Mouse (Mus musculus) neural tube, embryonic 15.5 days (tissue): ENCODE measurements around the gene Pkhd1. TPM values are rescaled to one million over a fixed set of nuclear protein-coding genes. Genes with fewer than 3 reads are reported as not detected.

Source experiments
- ATAC-seq: fragments of 200-750 bp; cut with Nextera tagmentation; 2 replicates; pipeline ENCODE4 v1.8.0; 2017; ENCODE audit warnings: mild to moderate bottlenecking, moderate TSS enrichment, moderate library complexity; ENCODE audit not compliant: low FRiP score
- H3K27ac ChIP-seq: fragments of 300-500 bp; sonication (generic); replicated peaks from 2 replicates; pipeline ENCODE4 v1.5.1; 2015; ENCODE audit warnings: mild to moderate bottlenecking, inconsistent platforms
- H3K27me3 ChIP-seq: fragments of 300-500 bp; sonication (generic); replicated peaks from 2 replicates; pipeline ENCODE4 v1.6.1; 2015; ENCODE audit warnings: inconsistent platforms
- H3K36me3 ChIP-seq: fragments of 300-500 bp; sonication (generic); 2 replicates; pipeline ENCODE4 v1.6.1; 2015; ENCODE audit warnings: inconsistent platforms
- H3K4me1 ChIP-seq: fragments of 300-500 bp; sonication (generic); 2 replicates; pipeline ENCODE4 v1.6.1; 2015; ENCODE audit warnings: inconsistent platforms
- H3K4me2 ChIP-seq: fragments of 300-500 bp; sonication (generic); 2 replicates; pipeline ENCODE4 v1.6.1; 2015; ENCODE audit warnings: inconsistent platforms, mild to moderate bottlenecking, moderate library complexity
- H3K4me3 ChIP-seq: fragments of 300-500 bp; sonication (generic); replicated peaks from 2 replicates; pipeline ENCODE4 v1.5.1; 2015; ENCODE audit warnings: mild to moderate bottlenecking, inconsistent platforms
- H3K9ac ChIP-seq: fragments of 300-500 bp; sonication (generic); replicated peaks from 2 replicates; pipeline ENCODE4 v1.6.1; 2015; ENCODE audit warnings: mild to moderate bottlenecking, inconsistent platforms
- H3K9me3 ChIP-seq: fragments of 300-500 bp; sonication (generic); replicated peaks from 2 replicates; pipeline ENCODE4 v1.6.1; 2016; ENCODE audit warnings: inconsistent platforms
- WGBS: fragments of 180-500 bp; shearing (Covaris S2); methylation state at CpG from one replicate; pipeline ENCODE4 v1.1.7; 2015; ENCODE audit warnings: mixed read lengths; 5-methylcytosine and 5-hydroxymethylcytosine counted together
- polyA plus RNA-seq: library from polyadenylated mRNA; unstranded; fragments of >200 nt; fragmentation: Nextera tagmentation; extraction: Ambion mirVana; gene quantifications from 2 replicates; pipeline ENCODE4 v1.2.1, GENCODE M21; 2015

Pkhd1 gene
- polyA plus RNA-seq, 1 experiment from 2014 or later: 0.03 TPM

DNA sequence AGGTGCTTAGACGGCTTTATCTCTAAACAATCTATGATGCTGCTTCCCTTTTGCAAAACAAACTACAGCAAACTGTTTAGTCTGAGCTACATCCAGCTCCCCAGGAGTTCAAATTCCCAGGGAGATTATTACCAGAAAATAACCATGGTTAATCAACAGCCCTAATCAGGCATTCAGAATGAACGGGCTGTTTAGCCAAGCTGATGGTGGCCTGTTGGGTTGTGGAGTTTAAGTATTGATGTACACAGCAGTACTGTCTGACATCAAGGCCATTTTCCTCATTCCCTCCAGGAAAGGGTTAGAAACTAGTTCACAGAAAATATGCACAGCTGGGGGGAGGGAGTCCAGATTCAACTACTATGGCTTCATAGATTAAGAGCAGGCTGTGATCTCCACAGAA lies 12.4 kb downstream of the Pkhd1 start:
- H3K36me3 ChIP-seq: no peaks in the 10 kb centered on the region
- WGBS: 41% methylated on average over 2 of the region's 2 CpGs
- H3K4me3 ChIP-seq: no peak overlapping the region
- no peaks in the 10 kb centered on the region for H3K9me3 ChIP-seq
- H3K4me1 ChIP-seq: no peaks in the 10 kb centered on the region
- no peaks in the 10 kb centered on the region for H3K27me3 ChIP-seq
- no peak overlapping the region for H3K9ac ChIP-seq
- ATAC-seq: peak; percentile 38; the same call in 1 of the 2 replicates
- H3K4me2 ChIP-seq: no peak overlapping the region
- H3K27ac ChIP-seq: no peak overlapping the region

- H3K9ac ChIP-seq: no peak overlapping the region
- ATAC-seq: peak; percentile 81
- H3K36me3 ChIP-seq: no peaks in the 10 kb centered on the region
- no peak overlapping the region for H3K4me2 ChIP-seq
- no peaks in the 10 kb centered on the region for H3K27me3 ChIP-seq
- peaks cover 6% of the 10 kb centered on the region; the same call in 1 of the 2 replicates for H3K4me1 ChIP-seq
- no peaks in the 10 kb centered on the region for H3K9me3 ChIP-seq
- WGBS: 49% methylated on average over 5 of the region's 5 CpGs
- no peak overlapping the region for H3K27ac ChIP-seq
- no peak overlapping the region for H3K4me3 ChIP-seq
Observed at GRCm38 (mm10) chr1:20590488-20590887, 27.4 kb downstream of the Pkhd1 start.

DNA sequence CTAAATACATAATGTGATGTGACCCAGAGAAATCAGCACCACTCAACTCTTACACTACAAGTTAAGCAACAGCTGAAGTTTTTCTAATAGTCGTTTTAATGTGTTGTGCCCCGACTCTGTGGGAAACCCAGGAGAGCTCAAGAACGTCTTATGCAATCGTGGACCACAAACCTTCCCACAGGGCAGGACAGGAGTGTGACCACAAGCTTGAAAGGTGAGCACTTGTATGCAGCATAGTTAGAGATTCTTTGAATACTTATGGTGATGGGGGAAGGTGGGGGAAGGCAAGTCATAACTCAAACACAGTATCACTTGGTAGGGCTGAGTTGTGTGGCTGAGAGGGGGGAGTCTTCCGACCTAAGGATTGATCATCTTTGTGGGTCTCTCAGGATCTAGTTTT lies 46.4 kb downstream of the Pkhd1 start:
- WGBS: 87% methylated on average over 5 of the region's 5 CpGs
- Histone ChIP-seq H3K4me3 (no peak overlapping the region), H3K27me3 (no peaks in the 10 kb centered on the region), H3K9ac (no peak overlapping the region), H3K36me3 (no peaks in the 10 kb centered on the region), H3K27ac (no peak overlapping the region), H3K4me2 (no peak overlapping the region), H3K4me1 (no peaks in the 10 kb centered on the region), H3K9me3 (no peaks in the 10 kb centered on the region)
- no peak for ATAC-seq

- Histone ChIP-seq H3K4me1 (no peaks in the 10 kb centered on the region), H3K4me2 (no peak overlapping the region), H3K27ac (no peak overlapping the region), H3K36me3 (no peaks in the 10 kb centered on the region), H3K4me3 (no peak overlapping the region), H3K9me3 (no peaks in the 10 kb centered on the region), H3K9ac (no peak overlapping the region), H3K27me3 (no peaks in the 10 kb centered on the region)
- ATAC-seq: no peak
- WGBS: 58% methylated on average over 3 of the region's 3 CpGs
Observed at GRCm38 (mm10) chr1:20569430-20569829, 48.4 kb downstream of the Pkhd1 start.

- WGBS: 97% methylated on average over 6 of the region's 6 CpGs
- H3K4me1 ChIP-seq: no peaks in the 10 kb centered on the region
- H3K9ac ChIP-seq: no peak overlapping the region
- no peaks in the 10 kb centered on the region for H3K27me3 ChIP-seq
- no peak for ATAC-seq
- H3K27ac ChIP-seq: no peak overlapping the region
- H3K36me3 ChIP-seq: no peaks in the 10 kb centered on the region
- no peaks in the 10 kb centered on the region for H3K9me3 ChIP-seq
- no peak overlapping the region for H3K4me3 ChIP-seq
- H3K4me2 ChIP-seq: no peak overlapping the region
Observed at GRCm38 (mm10) chr1:20558443-20558842, 59.4 kb downstream of the Pkhd1 start.

- no peak overlapping the region for H3K4me3 ChIP-seq
- no peaks in the 10 kb centered on the region for H3K27me3 ChIP-seq
- no peak overlapping the region for H3K4me2 ChIP-seq
- no peaks in the 10 kb centered on the region for H3K36me3 ChIP-seq
- no peak overlapping the region for H3K27ac ChIP-seq
- no peak for ATAC-seq
- H3K4me1 ChIP-seq: no peaks in the 10 kb centered on the region
- H3K9me3 ChIP-seq: no peaks in the 10 kb centered on the region
- WGBS: 41% methylated on average over 6 of the region's 6 CpGs
- H3K9ac ChIP-seq: no peak overlapping the region
Observed at GRCm38 (mm10) chr1:20554398-20554797, 63.5 kb downstream of the Pkhd1 start.

- WGBS: 78% methylated on average over 4 of the region's 4 CpGs
- H3K36me3 ChIP-seq: no peaks in the 10 kb centered on the region
- H3K4me1 ChIP-seq: no peaks in the 10 kb centered on the region
- H3K9ac ChIP-seq: no peak overlapping the region
- H3K4me3 ChIP-seq: no peak overlapping the region
- H3K4me2 ChIP-seq: no peak overlapping the region
- H3K27me3 ChIP-seq: no peaks in the 10 kb centered on the region
- no peak overlapping the region for H3K27ac ChIP-seq
- no peak for ATAC-seq
- H3K9me3 ChIP-seq: no peaks in the 10 kb centered on the region
Observed at GRCm38 (mm10) chr1:20551334-20551733, 66.5 kb downstream of the Pkhd1 start.

GRCm38 (mm10) chr1:20544526-20544925 lies 73.3 kb downstream of the Pkhd1 start:
- Histone ChIP-seq H3K4me1 (no peaks in the 10 kb centered on the region), H3K27me3 (no peaks in the 10 kb centered on the region), H3K27ac (no peak overlapping the region), H3K4me2 (no peak overlapping the region), H3K9me3 (no peaks in the 10 kb centered on the region), H3K36me3 (no peaks in the 10 kb centered on the region), H3K9ac (no peak overlapping the region), H3K4me3 (no peak overlapping the region)
- 73% methylated on average over 4 of the region's 4 CpGs for WGBS
- no peak for ATAC-seq

DNA sequence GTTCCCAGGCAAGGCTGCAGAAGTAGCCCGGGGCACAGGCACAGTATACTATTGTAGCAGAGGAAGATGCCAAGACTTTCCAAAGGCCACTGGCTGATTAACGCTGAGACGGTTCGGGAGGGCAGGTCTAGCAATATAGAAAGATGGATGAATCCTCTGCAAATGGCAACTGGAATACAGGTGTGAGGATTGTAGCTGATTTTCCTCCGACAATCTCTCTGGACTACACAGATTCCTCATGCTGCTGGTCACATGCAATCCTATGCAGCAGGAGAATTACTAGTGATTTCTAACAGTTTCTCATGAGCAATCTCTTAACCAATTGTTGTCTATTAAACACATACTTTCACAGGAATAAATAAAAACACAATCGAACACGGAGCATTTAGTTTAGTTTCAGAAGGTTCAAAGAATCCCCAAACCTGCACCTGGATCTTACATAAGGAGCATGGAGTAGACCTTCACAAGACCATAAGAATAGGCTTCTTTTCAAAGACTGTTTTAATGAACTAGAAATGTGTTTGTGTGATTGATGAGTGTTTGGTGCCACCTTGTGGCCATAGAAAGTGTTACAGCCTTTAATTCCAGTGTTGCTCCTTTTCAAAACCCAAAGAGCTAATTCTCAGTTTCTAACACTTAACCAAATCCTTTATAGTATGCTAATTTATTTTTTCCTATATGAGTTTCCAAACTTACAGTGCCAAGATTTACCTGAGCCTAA lies 104.3 kb downstream of the Pkhd1 start:
- Histone ChIP-seq H3K4me1 (no peaks in the 10 kb centered on the region), H3K9me3 (no peaks in the 10 kb centered on the region), H3K4me2 (no peak overlapping the region), H3K36me3 (no peaks in the 10 kb centered on the region), H3K4me3 (no peak overlapping the region), H3K27ac (no peak overlapping the region), H3K27me3 (no peaks in the 10 kb centered on the region), H3K9ac (no peak overlapping the region)
- WGBS: 72% methylated on average over 7 of the region's 7 CpGs
- ATAC-seq: peak; percentile 63; the same call in 1 of the 2 replicates

DNA sequence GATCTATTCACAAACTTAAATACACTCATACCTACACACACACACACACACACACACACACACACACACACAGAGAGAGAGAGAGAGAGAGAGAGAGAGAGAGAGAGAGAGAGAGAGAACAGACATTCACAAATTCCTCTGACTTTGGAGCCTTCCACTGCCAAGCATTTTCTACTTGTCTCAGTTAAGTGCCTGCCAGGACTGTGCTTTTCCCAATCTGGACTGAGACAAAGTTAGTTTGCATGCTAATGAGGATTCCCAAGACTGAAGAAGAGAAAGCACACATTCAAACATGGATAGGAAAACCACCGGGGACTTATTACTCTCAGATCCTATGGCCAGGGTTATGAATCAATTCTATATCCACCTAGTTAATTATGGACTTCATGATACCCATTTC lies 118.9 kb downstream of the Pkhd1 start:
- Histone ChIP-seq H3K4me1 (0 out of 2 replicates have a peak, but pooled peaks cover 4% of the 10 kb centered on the region), H3K4me3 (no peak overlapping the region), H3K9ac (no peak overlapping the region), H3K4me2 (no peak overlapping the region), H3K27ac (no peak overlapping the region), H3K9me3 (no peaks in the 10 kb centered on the region), H3K36me3 (no peaks in the 10 kb centered on the region), H3K27me3 (no peaks in the 10 kb centered on the region)
- no peak for ATAC-seq
- 54% methylated on average over 1 of the region's 1 CpGs for WGBS

- ATAC-seq: no peak
- H3K9ac ChIP-seq: no peak overlapping the region
- no peak overlapping the region for H3K4me2 ChIP-seq
- 98% methylated on average over 9 of the region's 10 CpGs for WGBS
- H3K9me3 ChIP-seq: no peaks in the 10 kb centered on the region
- H3K27me3 ChIP-seq: no peaks in the 10 kb centered on the region
- no peaks in the 10 kb centered on the region for H3K4me1 ChIP-seq
- no peak overlapping the region for H3K27ac ChIP-seq
- no peaks in the 10 kb centered on the region for H3K36me3 ChIP-seq
- H3K4me3 ChIP-seq: no peak overlapping the region
Observed at GRCm38 (mm10) chr1:20486087-20486486, 131.8 kb downstream of the Pkhd1 start.

DNA sequence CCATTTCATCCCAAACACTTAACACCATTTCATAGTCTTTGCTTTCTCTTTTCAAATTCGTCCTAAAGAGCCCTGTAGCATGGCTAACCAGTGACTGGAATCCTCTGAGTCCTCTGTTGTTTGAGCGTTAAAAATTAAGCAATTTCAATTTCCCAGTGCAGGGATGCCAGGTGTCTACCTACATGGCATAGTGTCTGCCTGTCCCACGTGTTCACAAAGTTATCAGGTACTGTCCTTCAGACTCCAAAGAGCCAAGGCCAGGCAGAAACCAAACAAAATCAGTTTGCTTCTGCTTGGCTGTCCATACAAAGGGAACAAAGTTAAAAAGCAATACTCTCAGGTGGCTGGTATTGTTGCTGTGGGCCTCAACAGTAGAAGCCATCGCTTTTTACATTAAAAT lies 136.0 kb downstream of the Pkhd1 start:
- no peaks in the 10 kb centered on the region for H3K27me3 ChIP-seq
- WGBS: 86% methylated on average over 4 of the region's 4 CpGs
- H3K9ac ChIP-seq: no peak overlapping the region
- no peaks in the 10 kb centered on the region for H3K9me3 ChIP-seq
- H3K4me2 ChIP-seq: no peak overlapping the region
- no peak overlapping the region for H3K27ac ChIP-seq
- ATAC-seq: no peak
- H3K4me1 ChIP-seq: peaks cover 9% of the 10 kb centered on the region
- no peak overlapping the region for H3K4me3 ChIP-seq
- H3K36me3 ChIP-seq: no peaks in the 10 kb centered on the region
